Mouse (Mus musculus) liver, postnatal 0 days (tissue): ENCODE results near the gene Gm525.

Experiments used
- CTCF ChIP-seq: sonication (generic); IDR thresholded peaks from 2 replicates; pipeline ENCODE4 v1.5.1; 2016; ENCODE audit warnings: antibody characterized with exemption, low read depth
- EP300 ChIP-seq: IDR thresholded peaks from 2 replicates; pipeline ENCODE4 v1.6.1; 2016; ENCODE audit warnings: antibody characterized with exemption, low read depth, mild to moderate bottlenecking

DNA sequence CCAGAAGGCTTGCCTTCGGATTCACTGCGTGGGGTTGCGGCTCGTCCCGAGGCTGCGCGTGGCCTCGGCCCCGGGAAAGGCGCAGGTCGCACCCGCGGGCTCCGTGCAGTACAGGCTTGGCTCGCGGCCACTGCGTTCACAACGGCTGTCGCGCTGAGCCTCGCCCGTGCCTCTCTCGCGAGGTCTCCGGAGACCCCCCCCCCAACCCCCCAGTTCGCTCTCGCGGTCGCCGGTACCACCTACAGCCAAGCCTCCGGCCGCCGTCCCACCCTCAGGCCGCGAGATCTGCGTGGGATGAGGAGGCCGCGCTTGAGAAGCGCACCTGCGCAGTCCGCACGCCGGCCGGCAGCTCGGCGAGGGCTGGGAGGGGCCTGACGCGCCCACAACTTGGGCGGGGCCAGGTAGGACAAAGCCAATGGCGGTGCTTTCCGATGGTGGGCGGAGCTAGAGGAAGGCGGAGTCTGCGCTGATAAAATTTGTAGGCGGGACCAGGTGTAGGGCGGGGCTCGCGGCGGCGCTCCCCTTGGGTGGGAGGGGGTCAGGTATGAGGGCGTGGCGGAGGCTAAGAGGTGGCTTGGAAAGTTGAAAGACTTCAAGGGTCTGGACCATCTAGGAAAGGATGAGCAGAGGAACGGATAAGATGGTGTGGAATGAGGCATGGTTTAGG is 13.1 kb upstream of the Gm525 start:
- TF ChIP-seq CTCF = no peak
- no peak for TF ChIP-seq EP300
